Mouse (Mus musculus): Measurements from ENCODE around the gene Babam2. TPM values are rescaled to one million over a fixed set of nuclear protein-coding genes. Genes with fewer than 3 reads are reported as not detected.

Babam2 gene
- polyA plus RNA-seq, 1 experiment from 2014 or later, result 54.7 TPM

GRCm38 (mm10) chr5:32121936-32122335 lies 424.5 kb downstream of the Babam2 start:
- Histone ChIP-seq H3K27me3 (ENCODE audit: control insufficient read depth, insufficient read depth, low read depth, low read length) (no peaks in the 10 kb centered on the region), H3K36me3 (ENCODE audit: control insufficient read depth, insufficient read depth, low read length) (no peaks in the 10 kb centered on the region), H3K4me1 (ENCODE audit: control insufficient read depth, insufficient read depth, low read length) (no peaks in the 10 kb centered on the region), H3K4me3 (ENCODE audit: low read depth, low read length) (no peak overlapping the region), H3K9ac (ENCODE audit: low read depth, low read length) (no peak overlapping the region), H3K4me2 (ENCODE audit: low read length) (no peak overlapping the region), H3K27ac (ENCODE audit: low read length) (no peak overlapping the region), H3K9me3 (replicated peaks; ENCODE audit: control insufficient read depth, low read length, poor library complexity, severe bottlenecking) (no peaks in the 10 kb centered on the region)
- WGBS, result 89% methylated on average over 6 of the region's 6 CpGs
- no peak for ATAC-seq

- no peaks in the 10 kb centered on the region for H3K27me3 ChIP-seq (ENCODE audit: control insufficient read depth, insufficient read depth, low read depth, low read length)
- no peaks in the 10 kb centered on the region for H3K9me3 ChIP-seq (replicated peaks; ENCODE audit: control insufficient read depth, low read length, poor library complexity, severe bottlenecking)
- no peak for ATAC-seq
- no peak overlapping the region for H3K4me3 ChIP-seq (ENCODE audit: low read depth, low read length)
- H3K36me3 ChIP-seq (ENCODE audit: control insufficient read depth, insufficient read depth, low read length), result no peaks in the 10 kb centered on the region
- H3K27ac ChIP-seq (ENCODE audit: low read length), result no peak overlapping the region
- WGBS, result 86% methylated on average over 5 of the region's 5 CpGs
- no peak overlapping the region for H3K9ac ChIP-seq (ENCODE audit: low read depth, low read length)
- no peak overlapping the region for H3K4me2 ChIP-seq (ENCODE audit: low read length)
- H3K4me1 ChIP-seq (ENCODE audit: control insufficient read depth, insufficient read depth, low read length), result no peaks in the 10 kb centered on the region
These were observed 424.9 kb downstream of the Babam2 start for GRCm38 (mm10) chr5:32122363-32122762.

- no peaks in the 10 kb centered on the region for H3K9me3 ChIP-seq (replicated peaks; ENCODE audit: control insufficient read depth, low read length, poor library complexity, severe bottlenecking)
- H3K27ac ChIP-seq (ENCODE audit: low read length), result no peak overlapping the region
- ATAC-seq, result no peak
- no peak overlapping the region for H3K9ac ChIP-seq (ENCODE audit: low read depth, low read length)
- H3K36me3 ChIP-seq (ENCODE audit: control insufficient read depth, insufficient read depth, low read length), result no peaks in the 10 kb centered on the region
- H3K4me3 ChIP-seq (ENCODE audit: low read depth, low read length), result no peak overlapping the region
- H3K4me2 ChIP-seq (ENCODE audit: low read length), result no peak overlapping the region
- peaks cover 4% of the 10 kb centered on the region for H3K27me3 ChIP-seq (ENCODE audit: control insufficient read depth, insufficient read depth, low read depth, low read length)
- WGBS, result 87% methylated on average over 6 of the region's 6 CpGs
- no peaks in the 10 kb centered on the region for H3K4me1 ChIP-seq (ENCODE audit: control insufficient read depth, insufficient read depth, low read length)
These were observed 427.5 kb downstream of the Babam2 start for GRCm38 (mm10) chr5:32124957-32125356.

GRCm38 (mm10) chr5:32127226-32127625 lies 429.7 kb downstream of the Babam2 start:
- Histone ChIP-seq H3K4me2 (ENCODE audit: low read length) (no peak overlapping the region), H3K4me1 (ENCODE audit: control insufficient read depth, insufficient read depth, low read length) (no peaks in the 10 kb centered on the region), H3K27me3 (ENCODE audit: control insufficient read depth, insufficient read depth, low read depth, low read length) (peaks cover 10% of the 10 kb centered on the region), H3K9ac (ENCODE audit: low read depth, low read length) (no peak overlapping the region), H3K27ac (ENCODE audit: low read length) (no peak overlapping the region), H3K4me3 (ENCODE audit: low read depth, low read length) (no peak overlapping the region), H3K36me3 (ENCODE audit: control insufficient read depth, insufficient read depth, low read length) (no peaks in the 10 kb centered on the region), H3K9me3 (replicated peaks; ENCODE audit: control insufficient read depth, low read length, poor library complexity, severe bottlenecking) (no peaks in the 10 kb centered on the region)
- ATAC-seq, result no peak
- WGBS, result 66% methylated on average over 3 of the region's 3 CpGs

GRCm38 (mm10) chr5:32127927-32128326 lies 430.4 kb downstream of the Babam2 start:
- H3K27me3 ChIP-seq (ENCODE audit: control insufficient read depth, insufficient read depth, low read depth, low read length), result peaks cover 14% of the 10 kb centered on the region
- H3K27ac ChIP-seq (ENCODE audit: low read length), result no peak overlapping the region
- ATAC-seq, result no peak
- no peaks in the 10 kb centered on the region for H3K36me3 ChIP-seq (ENCODE audit: control insufficient read depth, insufficient read depth, low read length)
- H3K4me1 ChIP-seq (ENCODE audit: control insufficient read depth, insufficient read depth, low read length), result no peaks in the 10 kb centered on the region; the same call in 1 of the 2 replicates
- H3K4me3 ChIP-seq (ENCODE audit: low read depth, low read length), result no peak overlapping the region
- no peak overlapping the region for H3K4me2 ChIP-seq (ENCODE audit: low read length)
- H3K9ac ChIP-seq (ENCODE audit: low read depth, low read length), result no peak overlapping the region
- 65% methylated on average over 3 of the region's 3 CpGs for WGBS
- H3K9me3 ChIP-seq (replicated peaks; ENCODE audit: control insufficient read depth, low read length, poor library complexity, severe bottlenecking), result no peaks in the 10 kb centered on the region

GRCm38 (mm10) chr5:32132971-32133501 lies 435.6 kb downstream of the Babam2 start:
- ATAC-seq, result no peak
- Histone ChIP-seq H3K4me3 (ENCODE audit: low read depth, low read length) (peak overlapping the region; percentile 68), H3K4me2 (ENCODE audit: low read length) (peak overlapping the region; percentile 97), H3K36me3 (ENCODE audit: control insufficient read depth, insufficient read depth, low read length) (no peaks in the 10 kb centered on the region), H3K27ac (ENCODE audit: low read length) (peak overlapping the region; percentile 5; the same call in 1 of the 2 replicates), H3K9ac (ENCODE audit: low read depth, low read length) (peak overlapping the region; percentile 70), H3K9me3 (replicated peaks; ENCODE audit: control insufficient read depth, low read length, poor library complexity, severe bottlenecking) (no peaks in the 10 kb centered on the region), H3K4me1 (ENCODE audit: control insufficient read depth, insufficient read depth, low read length) (peaks cover 18% of the 10 kb centered on the region), H3K27me3 (ENCODE audit: control insufficient read depth, insufficient read depth, low read depth, low read length) (peaks cover 37% of the 10 kb centered on the region)
- WGBS, result under 1% methylated on average over 38 of the region's 48 CpGs

- WGBS, result under 1% methylated on average over 20 of the region's 20 CpGs
- Histone ChIP-seq H3K4me1 (ENCODE audit: control insufficient read depth, insufficient read depth, low read length) (peaks cover 18% of the 10 kb centered on the region), H3K4me2 (ENCODE audit: low read length) (peak overlapping the region; percentile 97), H3K27ac (ENCODE audit: low read length) (no peak overlapping the region), H3K4me3 (ENCODE audit: low read depth, low read length) (peak overlapping the region; percentile 68), H3K27me3 (ENCODE audit: control insufficient read depth, insufficient read depth, low read depth, low read length) (peaks cover 42% of the 10 kb centered on the region), H3K36me3 (ENCODE audit: control insufficient read depth, insufficient read depth, low read length) (no peaks in the 10 kb centered on the region), H3K9me3 (replicated peaks; ENCODE audit: control insufficient read depth, low read length, poor library complexity, severe bottlenecking) (no peaks in the 10 kb centered on the region), H3K9ac (ENCODE audit: low read depth, low read length) (peak overlapping the region; percentile 70)
- no peak for ATAC-seq
These were observed 436.1 kb downstream of the Babam2 start for GRCm38 (mm10) chr5:32133549-32134004.

GRCm38 (mm10) chr5:32134051-32134732 lies 436.7 kb downstream of the Babam2 start:
- no peak overlapping the region for H3K27ac ChIP-seq (ENCODE audit: low read length)
- WGBS, result 2% methylated on average over 21 of the region's 21 CpGs
- ATAC-seq, result no peak
- H3K4me1 ChIP-seq (ENCODE audit: control insufficient read depth, insufficient read depth, low read length), result peaks cover 18% of the 10 kb centered on the region
- H3K27me3 ChIP-seq (ENCODE audit: control insufficient read depth, insufficient read depth, low read depth, low read length), result peaks cover 44% of the 10 kb centered on the region
- H3K36me3 ChIP-seq (ENCODE audit: control insufficient read depth, insufficient read depth, low read length), result no peaks in the 10 kb centered on the region
- no peak overlapping the region; the same call in 1 of the 2 replicates for H3K9ac ChIP-seq (ENCODE audit: low read depth, low read length)
- no peaks in the 10 kb centered on the region for H3K9me3 ChIP-seq (replicated peaks; ENCODE audit: control insufficient read depth, low read length, poor library complexity, severe bottlenecking)
- peak overlapping the region; percentile 97 for H3K4me2 ChIP-seq (ENCODE audit: low read length)
- peak overlapping the region; percentile 68 for H3K4me3 ChIP-seq (ENCODE audit: low read depth, low read length)
